Mouse (Mus musculus) C2C12 (cell line): ENCODE data around the gene Hoxa7. TPM values are rescaled to one million over a fixed set of nuclear protein-coding genes. Genes with fewer than 3 reads are reported as not detected.

ENCODE experiments used
- H3K27me3 ChIP-seq: one replicate; pipeline ENCODE4 v1.6.1; 2011; ENCODE audit not compliant: control insufficient read depth, insufficient read depth, insufficient read length
- H3K36me3 ChIP-seq: one replicate; pipeline ENCODE4 v1.6.1; 2011; ENCODE audit not compliant: control insufficient read depth, insufficient read depth
- H3K4me3 ChIP-seq: one replicate; pipeline ENCODE4 v1.5.1; 2011; ENCODE audit warnings: mild to moderate bottlenecking, control low read depth; ENCODE audit not compliant: poor library complexity, insufficient read depth, severe bottlenecking
- H3K79me2 ChIP-seq: one replicate; pipeline ENCODE4 v1.6.1; 2011; ENCODE audit not compliant: control insufficient read depth, insufficient read depth
- H3K79me3 ChIP-seq: one replicate; pipeline ENCODE4 v1.6.1; 2011; ENCODE audit warnings: low read depth, control low read depth
- H3ac ChIP-seq: one replicate; pipeline ENCODE3; 2011; ENCODE audit warnings: low read depth; ENCODE audit not compliant: control insufficient read depth, insufficient read length
- CEBPB ChIP-seq: IDR thresholded peaks from one replicate; pipeline ENCODE4 v1.6.1; 2011; ENCODE audit warnings: low read depth, mild to moderate bottlenecking, control low read depth, moderate library complexity
- CTCF ChIP-seq: IDR thresholded peaks from one replicate; pipeline ENCODE4 v1.5.1; 2011; ENCODE audit not compliant: control insufficient read depth, insufficient read depth, insufficient read length
- FOSL1 ChIP-seq: IDR thresholded peaks from one replicate; pipeline ENCODE4 v1.8.0; 2011; ENCODE audit warnings: mild to moderate bottlenecking, low read length; ENCODE audit not compliant: poor library complexity, insufficient read depth, severe bottlenecking
- MAX ChIP-seq: IDR thresholded peaks from one replicate; pipeline ENCODE4 v1.6.1; 2011; ENCODE audit warnings: mild to moderate bottlenecking, control low read depth
- MYOD1 ChIP-seq: IDR thresholded peaks from one replicate; pipeline ENCODE4 v1.6.1; 2011; ENCODE audit warnings: low read depth; ENCODE audit not compliant: control insufficient read depth, insufficient read length
- MYOG ChIP-seq: IDR thresholded peaks from one replicate; pipeline ENCODE4 v1.6.1; 2011; ENCODE audit not compliant: control insufficient read depth, insufficient read length; ENCODE audit errors: extremely low read depth
- USF1 ChIP-seq: IDR thresholded peaks from one replicate; pipeline ENCODE4 v1.6.1; 2011; ENCODE audit warnings: low read depth, mild to moderate bottlenecking, control low read depth, moderate library complexity
- polyA plus RNA-seq: library from polyadenylated mRNA; unstranded; fragments of >200 nt; fragmentation: generic; extraction: Trizol; gene quantifications from one replicate; pipeline ENCODE4 v1.2.1, GENCODE M21; 2012; ENCODE audit warnings: missing spikeins

Hoxa7 gene
- polyA plus RNA-seq, 1 experiment, result 7.5 TPM

DNA sequence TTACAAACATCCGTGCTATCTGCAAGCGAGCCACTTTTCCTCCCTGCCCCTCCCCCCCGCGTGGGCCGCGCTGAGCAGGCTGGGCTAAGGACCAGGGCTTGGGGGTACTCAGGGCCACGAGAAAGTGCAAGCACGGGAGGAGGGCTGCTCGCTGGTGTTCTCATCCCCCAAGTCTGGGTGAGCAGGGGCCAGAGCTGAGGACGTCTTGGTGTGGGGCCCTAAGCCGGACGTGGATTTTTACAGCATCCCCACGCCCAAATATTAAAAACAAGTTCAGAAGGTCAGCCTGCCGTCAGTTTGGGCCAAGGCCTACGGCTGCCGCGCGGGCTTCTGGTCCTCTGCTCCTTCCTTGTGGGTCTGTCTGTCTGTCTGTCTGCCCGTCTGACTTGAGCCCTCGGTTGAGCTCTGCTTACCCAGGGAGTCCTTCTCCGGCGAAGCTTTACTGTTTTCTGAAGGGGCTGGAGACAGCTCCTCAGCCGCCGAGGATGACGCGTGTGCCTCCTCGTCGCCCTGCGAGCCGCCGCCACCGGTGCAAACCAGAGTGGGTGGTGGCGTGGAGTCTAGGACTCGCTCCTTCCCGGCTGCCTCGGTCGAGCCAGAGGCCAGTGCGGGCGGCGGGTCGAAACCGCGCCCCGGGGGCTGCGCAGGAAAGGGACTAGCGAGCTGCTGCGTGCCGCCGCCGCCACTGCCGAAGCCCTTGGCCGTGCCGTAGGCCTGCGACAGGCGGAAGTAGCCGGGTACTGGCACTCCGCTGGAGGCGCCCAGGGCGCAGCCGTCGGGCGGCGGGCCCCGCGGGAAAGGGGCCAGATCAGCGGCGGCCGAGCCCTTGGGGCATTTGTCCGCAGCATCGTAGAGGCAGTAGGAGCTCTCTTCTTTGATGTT lies 12.1 kb upstream of the Hoxa7 start:
- Histone ChIP-seq H3K4me3 (peak overlapping the region; percentile 45), H3K36me3 (no peaks in the 10 kb centered on the region), H3K79me2 (peaks cover 100% of the 10 kb centered on the region), H3K79me3 (peaks cover 95% of the 10 kb centered on the region), H3ac (peak overlapping the region; percentile 92), H3K27me3 (no peaks in the 10 kb centered on the region)
- TF ChIP-seq MAX (no peak), MYOD1 (no peak), MYOG (no peak), USF1 (no peak), CEBPB (no peak), FOSL1 (no peak), CTCF (no peak)

GRCm38 (mm10) chr6:52232984-52233545 lies 11.4 kb upstream of the Hoxa7 start:
- Histone ChIP-seq H3ac (peak overlapping the region; percentile 92), H3K79me3 (peaks cover 94% of the 10 kb centered on the region), H3K27me3 (no peaks in the 10 kb centered on the region), H3K36me3 (no peaks in the 10 kb centered on the region), H3K4me3 (peak overlapping the region; percentile 45), H3K79me2 (peaks cover 100% of the 10 kb centered on the region)
- TF ChIP-seq USF1, result no peak
- no peak for TF ChIP-seq MAX
- TF ChIP-seq MYOD1, result no peak

- H3ac ChIP-seq, result peak overlapping the region; percentile 60
- H3K79me3 ChIP-seq, result peaks cover 93% of the 10 kb centered on the region
- TF ChIP-seq MYOD1 (no peak), USF1 (no peak), MYOG (no peak), MAX (no peak), CEBPB (no peak), FOSL1 (no peak), CTCF (no peak)
- peaks cover 100% of the 10 kb centered on the region for H3K79me2 ChIP-seq
- H3K27me3 ChIP-seq, result no peaks in the 10 kb centered on the region
- no peaks in the 10 kb centered on the region for H3K36me3 ChIP-seq
- peak overlapping the region; percentile 45 for H3K4me3 ChIP-seq
These were observed 10.9 kb upstream of the Hoxa7 start for GRCm38 (mm10) chr6:52232568-52232965.

GRCm38 (mm10) chr6:52231885-52232567 lies 10.4 kb upstream of the Hoxa7 start:
- TF ChIP-seq MYOD1 (no peak), USF1 (no peak)
- H3K36me3 ChIP-seq, result no peaks in the 10 kb centered on the region
- H3K27me3 ChIP-seq, result no peaks in the 10 kb centered on the region

GRCm38 (mm10) chr6:52230516-52231165 lies 9.0 kb upstream of the Hoxa7 start, which contains the start of gene Hoxa9:
TSS of gene Hoxa9 (minus strand) at chr6:52231089.
- peak within 1 kb of the TSS; percentile 45 for H3K4me3 ChIP-seq
- H3K27me3 ChIP-seq, result no peaks in the 10 kb centered on the region
- TF ChIP-seq USF1 (no peak), MAX (no peak), CEBPB (no peak), CTCF (no peak), MYOG (no peak), MYOD1 (no peak)
- no peaks in the 10 kb centered on the region for H3K36me3 ChIP-seq
- H3ac ChIP-seq, result peak within 1 kb of the TSS; percentile 78
- peaks cover 100% of the 10 kb centered on the region for H3K79me2 ChIP-seq
- H3K79me3 ChIP-seq, result peaks cover 85% of the 10 kb centered on the region

More at GRCm38 (mm10) chr6:52231885-52232567, 10.4 kb upstream of the Hoxa7 start:
- H3K4me3 ChIP-seq, result peak overlapping the region; percentile 45
- H3K79me3 ChIP-seq, result peaks cover 93% of the 10 kb centered on the region
- H3K79me2 ChIP-seq, result peaks cover 100% of the 10 kb centered on the region
- peak overlapping the region; percentile 63 for H3ac ChIP-seq
